32 mouse cellular contexts compared by ENCODE assay signal in genomic region chr2:154786776-154787175, GRCm38 (mm10). TPM values are rescaled to one million over a fixed set of nuclear protein-coding genes. Genes with fewer than 3 reads are reported as not detected.
DNase-seq lines count a peak whose midpoint lies in the region; ATAC-seq lines count a peak whose summit lies in the region.
"Had no signal": no experiment of that assay in that cellular context is flagged by ENCODE, and none has a peak within 500 bp of the region (broad histone marks: within the 10 kb centered on the region; RNA-seq: fewer than 3 reads in every experiment).

No protein-coding gene starts in this region.

- WGBS in liver, embryonic 16.5 days (ENCODE audit: insufficient replicate concordance): 70% methylated on average over 11 of the region's 11 CpGs

- H3K4me3 ChIP-seq in liver, embryonic 16.5 days (ENCODE audit: low read depth, low read length): peak overlapping the region; percentile 23; the same call in 1 of the 2 replicates
- H3K4me3 ChIP-seq: forebrain, embryonic 15.5 days; heart, embryonic 13.5 days; hindbrain, embryonic 12.5 days; limb, embryonic 10.5 days; midbrain, embryonic 10.5 days; myocyte; neural tube, embryonic 13.5 days had no signal

- H3K27ac ChIP-seq in liver, embryonic 16.5 days (ENCODE audit: low read length): peak overlapping the region; percentile 84
- H3K27ac ChIP-seq: forebrain, embryonic 15.5 days; heart, embryonic 13.5 days; hindbrain, embryonic 12.5 days; kidney, postnatal 0 days; limb, embryonic 10.5 days; midbrain, embryonic 10.5 days; neural tube, embryonic 13.5 days had no signal

- DNase-seq in adrenal gland, adult 2 months: peak; percentile 26
- no peak for DNase-seq in adrenal gland, adult 18-20 months (ENCODE audit: low spot score in 2 of 2)
- DNase-seq in spleen, postnatal 10 days (ENCODE audit: low spot score in 2 of 2): peak; percentile 29 to 46
- DNase-seq in spleen, adult 18-20 months: no peak
- peak; percentile 37 for DNase-seq in liver
- DNase-seq in B cell, adult 2 months: no peak
- DNase-seq: cerebellum, adult 2 months; cerebellum, postnatal 36 days; gastrocnemius, postnatal 10 days; kidney, adult 11 months; right cerebral cortex, adult 18-20 months; thymus, postnatal 14 days had no signal

- H3K27me3 ChIP-seq in liver, embryonic 16.5 days (ENCODE audit: control insufficient read depth, insufficient read depth, low read depth, low read length): no peaks in the 10 kb centered on the region
- H3K27me3 ChIP-seq: forebrain, embryonic 15.5 days; heart, embryonic 13.5 days; hindbrain, embryonic 12.5 days; neural tube, embryonic 13.5 days had no signal

- no peaks in the 10 kb centered on the region for H3K36me3 ChIP-seq in liver, embryonic 16.5 days (ENCODE audit: control insufficient read depth, insufficient read depth)
- H3K36me3 ChIP-seq: forebrain, embryonic 15.5 days; heart, embryonic 13.5 days; hindbrain, embryonic 12.5 days; limb, embryonic 10.5 days; midbrain, embryonic 10.5 days; neural tube, embryonic 13.5 days had no signal

- no peaks in the 10 kb centered on the region for H3K9me3 ChIP-seq in liver, embryonic 16.5 days (replicated peaks; ENCODE audit: control insufficient read depth, low read length)
- H3K9me3 ChIP-seq: forebrain, embryonic 15.5 days; heart, embryonic 13.5 days; hindbrain, embryonic 12.5 days; limb, embryonic 10.5 days; midbrain, embryonic 10.5 days; neural tube, embryonic 13.5 days had no signal

- H3K9ac ChIP-seq in liver, embryonic 16.5 days (ENCODE audit: low read depth, low read length): peak overlapping the region; percentile 52
- H3K9ac ChIP-seq: forebrain, embryonic 15.5 days; heart, embryonic 13.5 days; hindbrain, embryonic 12.5 days; neural tube, embryonic 13.5 days had no signal

- peak overlapping the region; percentile 63 for H3K4me2 ChIP-seq in liver, embryonic 16.5 days (ENCODE audit: low read depth, low read length)
- H3K4me2 ChIP-seq: forebrain, embryonic 15.5 days; heart, embryonic 13.5 days; hindbrain, embryonic 12.5 days; neural tube, embryonic 13.5 days had no signal

- ATAC-seq in liver, embryonic 16.5 days (ENCODE audit: low read depth): no peak
- no peak for ATAC-seq in frontal cortex, adult (ENCODE audit: low TSS enrichment)
- ATAC-seq: CD4-positive, CD25-positive, alpha-beta regulatory T cell, adult 4 months; forebrain, embryonic 15.5 days; lung, postnatal 0 days; midbrain, embryonic 16.5 days had no signal

- H3K4me1 ChIP-seq in liver, embryonic 16.5 days (ENCODE audit: control insufficient read depth, low read depth, low read length): peaks cover 33% of the 10 kb centered on the region

RNA-seq across cellular contexts. Expression of gene Raly, which starts 4.1 kb away (rescaled TPM):
- 100 to 1,000 TPM; 193 to 201 TPM for total RNA-seq in adrenal gland, adult 2 months (2021)
- 295 and 306 TPM in 2 replicates for polyA plus RNA-seq in adrenal gland, adult 2 months (2012; rRNA removed)
- total RNA-seq in adrenal gland, adult 18-20 months (2021): 100 to 1,000 TPM; 190 to 194 TPM
- polyA plus RNA-seq in liver, embryonic 16.5 days (2015; fragmentation: Nextera tagmentation; extraction: Ambion mirVana): 21.8 and 23.0 TPM in 2 replicates

RNA-seq across cellular contexts. Expression of gene a, which starts 4.4 kb away (rescaled TPM):
- not detected for total RNA-seq in adrenal gland, adult 2 months (2021)
- 0.58 TPM in 1 of 2 replicates, not detected in the other for polyA plus RNA-seq in adrenal gland, adult 2 months (2012; rRNA removed)
- not detected for total RNA-seq in adrenal gland, adult 18-20 months (2021)
- not detected in 2 replicates for polyA plus RNA-seq in liver, embryonic 16.5 days (2015; fragmentation: Nextera tagmentation; extraction: Ambion mirVana)
- total RNA-seq: gastrocnemius, postnatal 10 days; granulocyte monocyte progenitor cell, adult 5-6 weeks; heart, postnatal 25 days; liver, adult 2 months had no signal
- polyA plus RNA-seq: CD4-positive, CD25-positive, alpha-beta regulatory T cell, adult 4 months; liver, adult 2 months; lung, postnatal 0 days; myocyte; neural tube, embryonic 13.5 days had no signal

RNA-seq across cellular contexts. Expression of gene Gm14214, which starts 16.9 kb away (rescaled TPM):
- total RNA-seq in adrenal gland, adult 2 months (2021): not detected
- not detected in 2 replicates for polyA plus RNA-seq in adrenal gland, adult 2 months (2012; rRNA removed)
- not detected for total RNA-seq in adrenal gland, adult 18-20 months (2021)
- not detected in 2 replicates for polyA plus RNA-seq in liver, embryonic 16.5 days (2015; fragmentation: Nextera tagmentation; extraction: Ambion mirVana)
- total RNA-seq: gastrocnemius, postnatal 10 days; granulocyte monocyte progenitor cell, adult 5-6 weeks; heart, postnatal 25 days; layer of hippocampus, postnatal 10 days; liver, adult 2 months had no signal
- polyA plus RNA-seq: CD4-positive, CD25-positive, alpha-beta regulatory T cell, adult 4 months; cerebellum, adult 2 months; embryonic facial prominence, embryonic 14.5 days; forebrain, embryonic 15.5 days; heart, embryonic 13.5 days; hindbrain, embryonic 12.5 days; kidney, postnatal 0 days; large intestine, adult 2 months; limb, embryonic 10.5 days; liver, adult 2 months; lung, postnatal 0 days; midbrain, embryonic 10.5 days; midbrain, embryonic 16.5 days; myocyte; neural tube, embryonic 13.5 days; small intestine, adult 2 months had no signal

Comparison
In these comparisons a context has a peak if more than half of its experiments do, and no peak if none do; other contexts are left out.
1. DNase-seq: peak in adrenal gland, adult 2 months (single experiment), spleen, postnatal 10 days (2 of 2) and liver (single experiment); none in adrenal gland, adult 18-20 months (0 of 2), spleen, adult 18-20 months (0 of 2) and B cell, adult 2 months (0 of 2).